Mouse (Mus musculus) left cerebral cortex, adult 9 months (tissue): ENCODE data around the gene Tmem95.
A peak's percentile ranks its signal among the peaks of the same experiment; 100 is the strongest.

ENCODE experiments used
- DNase-seq, 2 experiments: peaks; one replicate each; pipeline ENCODE4 v3.0.0; 2022; ENCODE audit warnings: low spot score in 2 of 2

Gene Tmem95

DNA sequence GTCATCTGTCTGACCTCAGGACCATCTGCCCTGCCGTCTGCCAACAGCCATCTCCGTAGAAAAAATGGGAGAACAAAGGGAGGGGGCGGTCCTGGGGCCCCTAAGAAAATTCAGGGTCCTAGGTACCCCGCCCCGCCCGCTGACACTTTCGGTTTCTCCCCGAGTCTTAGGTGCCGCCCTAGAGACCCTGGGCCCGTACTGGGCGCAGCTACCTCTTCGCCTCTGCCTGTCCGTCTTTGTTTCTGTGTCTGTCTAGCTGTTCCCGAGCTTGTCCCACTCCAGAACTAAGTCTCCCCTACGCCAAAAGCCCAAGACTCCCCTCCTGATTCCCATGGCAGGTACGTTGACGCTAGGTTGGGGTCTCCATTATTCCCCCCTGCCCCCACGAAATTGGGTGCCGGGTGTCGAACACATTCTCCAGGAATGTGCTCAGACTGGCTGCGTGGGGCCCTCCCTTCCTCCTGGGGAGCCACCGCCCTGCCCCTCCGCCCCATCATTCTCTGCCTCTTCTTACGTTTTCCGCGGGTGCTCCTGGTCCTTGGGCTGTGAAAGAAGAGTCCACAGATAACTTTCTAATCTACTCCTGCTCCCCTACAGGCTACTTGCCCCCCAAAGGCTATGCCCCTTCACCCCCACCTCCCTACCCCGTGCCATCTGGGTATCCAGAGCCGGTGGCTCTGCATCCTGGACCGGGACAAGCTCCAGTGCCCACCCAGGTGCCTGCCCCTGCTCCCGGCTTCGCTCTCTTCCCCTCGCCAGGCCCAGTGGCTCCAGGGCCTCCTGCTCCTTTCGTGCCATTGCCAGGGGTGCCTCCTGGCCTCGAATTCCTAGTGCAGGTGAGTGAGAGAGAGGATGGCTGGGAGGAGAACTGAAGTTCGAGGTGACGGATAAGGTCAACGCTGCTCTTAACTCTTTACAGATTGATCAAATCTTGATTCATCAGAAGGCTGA is 30.8 kb downstream of the Tmem95 start:
- DNase-seq, result no peak

- DNase-seq, result peak; percentile 59 to 83
Observed at GRCm38 (mm10) chr11:69846198-69846680, 31.6 kb downstream of the Tmem95 start, which contains the start of gene Plscr3. Plscr3 (plus strand) TSS chr11:69846376.

GRCm38 (mm10) chr11:69838714-69839104 is 39.1 kb downstream of the Tmem95 start:
- no peak for DNase-seq

- DNase-seq, result peak; percentile 99
Observed at GRCm38 (mm10) chr11:69837952-69838713, 39.7 kb downstream of the Tmem95 start, which contains the start of gene Tmem256. Tmem256 (plus strand) TSS chr11:69838514.

DNA sequence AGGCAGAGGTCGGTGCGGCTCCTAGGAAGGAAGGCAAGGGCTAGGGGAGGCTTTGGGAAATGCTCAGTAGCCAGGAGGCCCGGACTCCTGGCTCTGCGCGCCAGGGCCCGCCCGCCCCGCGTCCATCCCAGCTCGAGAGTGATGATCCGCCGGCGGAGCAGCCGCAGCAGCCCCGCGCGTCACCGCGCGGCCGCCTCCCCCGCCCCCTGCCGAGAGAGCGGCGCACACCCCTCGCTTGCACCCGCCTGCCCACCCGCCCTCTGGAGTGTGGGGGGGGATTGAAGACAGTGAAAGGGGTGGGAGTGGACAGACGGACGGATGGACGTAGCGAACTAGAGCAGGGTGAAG is 40.2 kb downstream of the Tmem95 start, which contains the start of gene Nlgn2:
Gene Nlgn2 (minus strand): TSS at position 181 of the 348 bp plus-strand sequence.
- no peak for DNase-seq

- peak in 1 of 2 experiments; percentile 37 for DNase-seq
Observed at GRCm38 (mm10) chr11:69836703-69837576, 40.9 kb downstream of the Tmem95 start.

- DNase-seq, result no peak
Observed at GRCm38 (mm10) chr11:69835966-69836335, 41.9 kb downstream of the Tmem95 start.

- no peak for DNase-seq
Observed at GRCm38 (mm10) chr11:69835326-69835965, 42.4 kb downstream of the Tmem95 start.

DNA sequence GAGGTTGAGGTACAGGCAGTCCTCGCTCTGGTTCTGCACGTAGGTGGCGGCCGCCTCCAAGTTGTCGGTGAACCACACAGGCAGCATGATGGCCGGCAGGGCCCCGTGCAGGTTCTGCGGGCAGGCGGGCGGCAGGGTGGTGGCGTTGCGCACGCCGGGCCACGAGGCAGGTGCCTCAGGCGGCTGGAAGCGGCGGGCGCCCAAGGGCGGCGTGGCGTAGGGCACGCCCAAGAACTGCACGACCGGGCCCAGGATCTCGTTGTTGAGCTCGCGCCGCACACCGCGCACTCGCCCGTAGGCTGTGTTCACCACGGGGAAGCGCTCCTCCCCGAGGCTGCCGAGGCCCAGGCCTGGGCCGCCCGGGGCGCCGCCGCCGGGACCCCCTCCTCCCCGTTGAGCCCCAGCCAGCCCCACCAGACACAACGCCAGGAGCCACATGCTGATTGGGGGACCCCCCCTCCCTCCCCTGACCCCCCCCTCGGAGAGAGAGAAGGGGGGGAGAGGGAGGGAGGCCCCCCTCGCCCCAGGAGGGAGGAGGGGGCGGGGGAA is 43.7 kb downstream of the Tmem95 start:
- no peak for DNase-seq

DNA sequence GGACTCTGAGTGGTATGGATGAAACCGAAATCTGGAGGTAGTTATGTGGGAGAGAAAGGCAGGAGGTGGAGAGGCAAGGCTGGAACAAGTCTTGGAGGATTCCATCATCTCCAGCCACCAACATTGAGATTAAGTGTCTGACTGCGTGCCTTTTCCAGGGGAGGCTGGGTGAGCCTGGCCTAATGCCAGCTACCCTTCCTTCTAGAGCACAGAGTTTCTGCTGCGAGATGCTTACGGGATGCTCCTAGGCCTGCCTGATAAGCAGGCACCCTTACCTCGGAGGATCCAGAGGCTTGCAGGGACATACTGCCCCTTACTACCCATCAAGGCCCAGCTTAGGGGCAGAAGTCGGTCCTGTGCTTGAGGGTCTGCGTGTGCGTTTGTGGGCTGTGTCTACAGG is 44.3 kb downstream of the Tmem95 start:
- DNase-seq, result no peak

GRCm38 (mm10) chr11:69828832-69829231 is 49.0 kb downstream of the Tmem95 start:
- no peak for DNase-seq
